Mouse (Mus musculus): Measurements from ENCODE around the gene Chst12.

GRCm38 (mm10) chr5:140564896-140565295 lies 59.5 kb downstream of the Chst12 start, which contains the start of gene Grifin:
- TF ChIP-seq CTCF (IDR thresholded peaks at IDR 0.05; ENCODE audit: borderline replicate concordance, insufficient read depth, low read depth, low read length) (no peak), POLR2A (IDR thresholded peaks at IDR 0.05; ENCODE audit: borderline replicate concordance, insufficient read depth, low read length) (no peak)

Measured in cerebellum, adult 2 months (tissue).